Mouse (Mus musculus): ENCODE data around the gene Palm.

Gene Palm

GRCm38 (mm10) chr10:79824413-79824812, 31.0 kb downstream of the Palm start:
- DNase-seq (ENCODE audit: low read depth, low spot score) = no peak

DNA sequence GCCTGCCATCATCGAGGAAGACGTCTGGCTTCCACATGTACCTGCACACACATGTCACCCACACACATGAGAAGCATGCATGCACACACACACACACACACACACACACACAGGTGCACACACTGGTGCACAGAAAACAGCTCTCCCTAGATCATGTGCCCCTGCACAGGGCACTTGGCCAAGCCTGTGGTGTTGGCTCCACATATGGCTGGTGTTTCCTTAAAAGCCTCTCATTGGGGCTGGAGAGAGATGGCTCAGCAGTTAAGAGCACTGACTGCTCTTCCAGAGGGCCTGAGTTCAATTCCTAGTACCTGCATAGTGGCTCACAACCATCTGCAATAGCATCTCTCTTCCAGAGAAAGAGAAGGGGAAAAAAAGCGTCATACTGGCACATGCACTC, 38.2 kb downstream of the Palm start:
- no peak for DNase-seq (ENCODE audit: low read depth, low spot score)

DNA sequence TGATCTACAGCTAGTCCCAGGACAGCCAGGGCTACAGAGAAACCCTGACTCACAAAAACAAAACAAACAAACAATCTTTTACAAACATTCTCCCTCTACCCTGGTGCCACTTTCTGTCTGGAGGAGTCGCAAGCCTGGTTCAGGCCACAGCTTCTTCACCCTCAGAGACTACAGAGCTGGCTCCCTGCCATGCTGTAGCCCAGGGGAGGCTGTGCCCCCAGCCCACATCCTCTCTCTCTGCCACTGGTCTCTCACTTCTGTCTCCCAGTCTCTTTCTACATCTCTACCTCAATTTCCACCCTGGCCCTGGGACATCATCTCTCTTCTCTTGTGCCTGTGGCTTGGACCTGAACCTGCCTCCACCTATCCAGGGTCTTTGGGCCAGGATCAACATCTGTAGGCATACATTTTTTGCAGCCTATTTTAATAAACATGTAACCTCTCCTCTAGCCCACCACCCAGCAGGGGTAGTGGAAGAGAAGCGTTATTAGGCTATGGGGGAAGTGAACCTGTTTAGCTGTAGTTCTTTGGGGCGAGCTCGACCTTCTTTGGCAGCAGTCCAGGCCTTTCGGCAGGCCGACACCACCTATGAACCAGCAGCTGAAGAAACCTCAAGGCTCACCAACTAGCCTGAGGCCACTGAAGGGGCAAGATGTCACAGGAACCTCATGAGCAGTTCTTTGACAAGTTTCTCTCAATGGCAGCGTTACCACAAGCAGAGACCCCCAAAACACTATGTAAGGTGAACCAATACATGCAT, 38.8 kb downstream of the Palm start:
- DNase-seq (ENCODE audit: low read depth, low spot score) = no peak

DNA sequence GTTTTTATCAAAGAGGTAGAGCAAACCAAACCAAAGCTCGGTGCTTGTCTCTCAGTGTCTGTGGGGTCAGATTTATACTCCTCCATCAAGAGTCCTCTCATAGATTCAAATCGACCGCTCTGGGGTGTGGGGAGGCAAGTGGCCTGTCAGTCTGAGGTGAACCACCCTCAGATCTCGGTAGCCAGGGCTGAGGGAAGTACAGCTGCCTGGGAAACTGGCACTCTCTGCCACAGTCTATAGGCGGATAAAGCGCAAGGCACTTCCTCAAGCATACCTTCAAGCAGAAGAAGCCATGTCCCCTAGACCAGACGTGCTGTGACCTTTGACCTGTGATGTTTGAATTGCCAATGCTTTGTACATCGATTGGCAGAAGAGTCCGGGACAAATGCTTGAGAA, 39.4 kb downstream of the Palm start:
- DNase-seq (ENCODE audit: low read depth, low spot score) = no peak

- no peak for DNase-seq (ENCODE audit: low read depth, low spot score)
Observed at GRCm38 (mm10) chr10:79834769-79835398, 41.5 kb downstream of the Palm start.

DNA sequence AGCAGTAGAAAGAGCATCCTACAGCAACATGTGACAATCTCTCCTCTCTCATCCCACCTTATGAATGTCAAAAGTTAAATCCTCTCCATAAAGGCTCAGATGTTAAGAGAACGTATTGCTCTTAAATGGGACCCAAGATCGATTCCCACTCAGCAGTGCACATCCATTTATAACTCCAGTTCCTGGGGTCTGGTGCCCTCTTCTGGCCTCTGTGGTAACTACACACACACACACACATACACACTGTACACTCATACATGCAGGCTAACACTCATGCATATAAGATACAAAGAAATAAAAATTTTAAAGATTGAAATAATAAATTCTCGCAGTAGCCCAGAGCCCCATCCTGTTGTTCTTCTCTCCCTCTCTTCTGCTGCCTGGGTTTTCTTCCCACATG, 43.5 kb downstream of the Palm start:
- no peak for DNase-seq (ENCODE audit: low read depth, low spot score)

DNA sequence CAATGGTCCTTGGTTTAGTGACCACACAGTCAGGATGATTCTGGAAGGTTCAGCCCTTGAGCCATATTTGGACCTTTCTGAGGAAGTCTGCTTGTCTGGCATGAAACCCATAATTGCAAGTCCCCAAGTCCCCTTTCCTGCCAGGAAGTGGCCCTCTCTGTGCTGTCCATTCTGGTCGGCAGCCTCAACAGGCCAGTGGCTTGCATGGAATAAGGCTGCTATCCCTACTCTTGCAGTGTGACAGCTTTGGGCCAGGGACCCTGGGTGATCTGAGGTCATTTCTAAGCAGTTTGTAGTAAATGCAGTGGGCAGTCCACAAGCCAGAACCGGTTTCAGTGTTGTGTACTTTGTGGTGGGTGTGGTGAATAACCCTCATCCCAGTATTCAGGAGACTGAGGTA, 44.8 kb downstream of the Palm start:
- DNase-seq (ENCODE audit: low read depth, low spot score) = no peak

GRCm38 (mm10) chr10:79840091-79840490, 46.7 kb downstream of the Palm start:
- no peak for DNase-seq (ENCODE audit: low read depth, low spot score)

GRCm38 (mm10) chr10:79840644-79841551, 47.5 kb downstream of the Palm start:
- DNase-seq (ENCODE audit: low read depth, low spot score) = peak; percentile 64

DNA sequence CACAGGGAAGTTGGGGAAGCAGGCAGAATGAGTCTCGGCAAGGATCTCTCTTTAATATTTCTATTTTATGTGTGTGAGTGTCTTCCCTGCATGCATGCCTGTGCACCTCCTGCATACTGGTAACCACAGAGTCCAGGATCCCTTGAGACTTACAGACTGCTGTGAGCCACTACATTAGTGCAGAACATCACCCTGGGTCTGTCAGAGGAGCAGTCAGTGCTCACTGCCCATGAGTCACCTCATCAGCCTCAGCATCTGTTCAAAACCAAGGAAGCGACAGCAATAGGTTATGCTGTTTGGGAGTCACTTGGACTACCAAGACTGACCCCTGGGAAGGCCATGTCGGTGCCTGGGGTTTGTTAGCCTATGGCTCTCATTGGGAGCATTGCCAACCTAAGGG, 49.0 kb downstream of the Palm start:
- DNase-seq (ENCODE audit: low read depth, low spot score) = no peak

DNA sequence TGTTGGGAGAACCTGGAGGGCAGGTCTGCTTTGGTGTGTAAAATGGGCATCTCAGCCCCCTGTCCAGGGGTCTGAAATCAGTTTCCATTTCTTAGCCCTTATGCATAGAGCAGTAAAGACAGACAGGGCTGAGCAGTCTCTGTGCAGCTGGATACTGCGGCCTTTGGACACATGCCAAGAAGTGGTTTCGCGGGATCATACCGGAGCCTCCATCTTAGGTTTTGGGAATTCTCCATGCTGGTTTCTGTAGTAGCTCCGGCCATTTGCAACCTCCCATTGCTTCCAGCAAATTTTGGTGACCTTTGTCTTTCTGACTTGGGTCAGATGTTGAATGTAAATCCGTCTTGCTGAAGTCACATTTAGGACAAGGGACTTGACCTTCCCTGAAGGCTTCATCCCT, 50.1 kb downstream of the Palm start:
- DNase-seq (ENCODE audit: low read depth, low spot score) = no peak

DNA sequence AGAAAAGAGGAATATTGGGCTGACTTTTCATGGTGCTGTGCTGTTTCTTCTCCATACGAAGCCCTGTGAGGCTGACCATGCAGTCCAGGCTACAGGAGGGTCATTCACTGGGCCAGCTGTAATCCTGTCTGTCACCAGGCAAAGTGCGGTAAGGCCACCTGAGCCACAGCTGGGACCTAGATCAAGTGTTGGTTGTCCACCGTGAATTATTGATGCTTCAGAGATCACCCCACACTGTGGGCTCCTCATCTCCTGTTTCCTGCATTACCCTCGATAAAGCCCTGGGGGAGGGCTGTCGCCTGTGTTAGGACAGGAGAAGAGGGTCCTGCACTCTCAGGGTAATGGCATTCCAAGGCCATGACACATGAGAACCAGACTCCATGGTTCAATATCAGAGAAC, 53.2 kb downstream of the Palm start:
- DNase-seq (ENCODE audit: low read depth, low spot score) = no peak

DNA sequence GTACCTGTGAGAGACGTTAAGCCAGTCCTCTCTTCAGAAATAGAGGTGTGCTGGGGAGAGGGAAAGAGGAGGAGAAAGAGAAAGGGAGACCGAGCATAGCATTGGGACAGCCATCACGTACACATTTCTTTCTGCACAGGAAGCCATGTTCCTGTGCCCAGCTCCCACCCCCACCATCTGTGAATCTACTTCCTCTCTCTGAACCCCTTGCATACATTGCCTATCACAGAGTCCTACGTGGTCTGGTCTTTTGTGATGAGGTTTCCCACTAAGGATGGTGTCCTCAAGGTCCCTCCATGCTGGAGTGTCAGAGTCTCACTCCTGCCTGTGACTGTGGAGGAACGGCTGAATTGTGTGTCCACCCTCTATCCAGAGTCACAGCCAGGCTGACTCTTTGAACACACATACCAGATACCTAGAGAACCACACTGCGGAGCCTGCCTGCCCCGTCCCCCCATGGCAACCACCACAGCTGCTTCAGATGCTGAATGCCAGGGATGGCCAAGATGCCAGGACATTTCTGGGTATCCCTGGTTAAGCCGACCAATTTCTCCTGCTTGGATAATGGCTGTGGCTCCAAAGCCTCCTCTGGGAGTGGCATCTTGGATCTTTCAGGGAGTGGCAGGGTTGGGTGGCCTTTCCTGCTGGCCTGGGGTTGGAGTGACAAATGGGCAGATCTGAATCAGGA, 56.7 kb downstream of the Palm start:
- no peak for DNase-seq (ENCODE audit: low read depth, low spot score)

DNA sequence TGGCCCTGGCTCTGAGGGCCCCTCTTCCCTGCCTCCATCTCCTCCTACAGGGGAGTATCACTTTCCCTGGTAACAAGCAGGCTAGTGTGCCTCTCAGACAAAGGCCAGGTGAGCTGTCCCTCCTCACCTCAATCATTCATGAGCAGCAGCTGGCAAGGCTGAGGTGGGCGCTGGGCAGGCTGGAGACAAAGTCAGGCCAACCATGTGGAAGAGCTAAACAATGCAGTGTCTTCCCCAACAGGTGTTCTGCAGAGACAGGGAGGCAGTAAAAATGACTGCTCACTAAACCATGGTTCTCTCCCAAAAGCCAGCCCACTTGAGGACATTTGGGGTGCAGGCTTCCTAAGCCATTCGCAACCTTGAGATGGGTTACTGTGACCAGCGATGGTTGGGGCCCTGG, 58.3 kb downstream of the Palm start:
- no peak for DNase-seq (ENCODE audit: low read depth, low spot score)

- no peak for DNase-seq (ENCODE audit: low read depth, low spot score)
Observed at GRCm38 (mm10) chr10:79852107-79852789, 58.9 kb downstream of the Palm start.

DNA sequence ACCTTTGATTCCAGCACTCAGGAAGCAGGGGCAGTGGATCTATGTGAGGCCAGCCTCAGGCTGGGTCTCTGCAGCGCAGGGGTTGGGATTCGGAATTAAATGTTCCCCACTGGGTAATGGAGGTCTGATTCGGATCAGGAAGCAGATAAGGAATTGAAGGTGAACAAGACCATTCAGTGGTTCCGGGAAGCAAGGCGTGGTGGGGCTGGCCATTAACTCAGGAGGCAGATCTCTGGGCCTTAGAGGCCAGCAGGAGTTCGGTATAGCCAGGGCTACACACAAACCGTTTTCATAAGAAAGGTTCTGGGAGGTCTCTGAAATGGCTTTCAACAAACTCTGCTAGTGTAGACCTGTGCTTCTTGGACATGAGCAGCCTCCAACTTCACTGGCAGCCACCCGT, 59.5 kb downstream of the Palm start:
- no peak for DNase-seq (ENCODE audit: low read depth, low spot score)

- no peak for DNase-seq (ENCODE audit: low read depth, low spot score)
Observed at GRCm38 (mm10) chr10:79853392-79853791, 60.0 kb downstream of the Palm start.

DNA sequence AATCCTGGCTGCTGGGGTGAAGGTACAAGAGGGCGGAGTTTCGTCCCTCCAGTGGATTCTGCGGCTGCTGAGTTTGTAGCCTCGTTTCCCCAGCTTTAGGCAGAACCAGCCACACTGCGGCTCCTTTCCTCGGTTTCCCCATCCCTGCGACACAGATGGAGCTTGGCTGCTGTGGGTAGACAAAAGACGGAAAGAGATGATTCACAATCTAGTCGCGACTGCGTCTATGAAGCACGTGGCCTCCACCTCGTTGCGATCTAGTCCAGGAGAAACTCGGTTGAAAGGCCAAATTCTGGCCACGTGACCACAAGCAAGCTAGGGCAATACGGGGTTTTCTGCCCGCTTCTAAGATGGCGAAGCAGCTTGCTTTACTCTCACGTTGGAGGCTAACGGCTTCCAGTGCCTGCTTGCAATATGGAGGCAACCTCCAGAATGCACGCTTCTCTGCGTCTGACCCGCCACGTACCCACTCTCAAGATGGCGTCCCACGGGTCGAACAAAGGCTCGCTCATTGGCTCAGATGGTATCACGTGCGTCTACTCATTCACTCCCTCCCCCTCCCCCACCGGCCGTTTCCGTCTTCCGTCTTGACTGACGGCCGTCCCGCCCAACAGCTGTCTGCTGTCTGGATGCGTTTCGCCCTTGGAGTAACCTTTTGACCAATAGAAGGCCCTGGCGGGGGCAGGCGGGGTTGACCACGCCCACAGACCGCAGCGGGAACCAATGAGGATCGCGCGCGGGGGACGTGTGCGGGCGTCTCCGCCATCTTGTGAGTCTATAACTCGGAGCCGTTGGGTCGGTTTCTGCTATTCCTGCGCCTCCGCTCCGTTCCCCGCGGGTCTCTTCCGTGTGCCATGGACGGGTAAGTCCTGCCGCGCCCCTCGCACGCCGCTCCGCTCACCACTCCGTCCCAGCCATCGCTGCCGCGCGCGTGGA, 60.8 kb downstream of the Palm start, which contains the start of gene Ptbp1:
Gene Ptbp1 (plus strand): TSS at position 568 of the 936 bp plus-strand sequence.
- peak; percentile 99 for DNase-seq (ENCODE audit: low read depth, low spot score)

DNA sequence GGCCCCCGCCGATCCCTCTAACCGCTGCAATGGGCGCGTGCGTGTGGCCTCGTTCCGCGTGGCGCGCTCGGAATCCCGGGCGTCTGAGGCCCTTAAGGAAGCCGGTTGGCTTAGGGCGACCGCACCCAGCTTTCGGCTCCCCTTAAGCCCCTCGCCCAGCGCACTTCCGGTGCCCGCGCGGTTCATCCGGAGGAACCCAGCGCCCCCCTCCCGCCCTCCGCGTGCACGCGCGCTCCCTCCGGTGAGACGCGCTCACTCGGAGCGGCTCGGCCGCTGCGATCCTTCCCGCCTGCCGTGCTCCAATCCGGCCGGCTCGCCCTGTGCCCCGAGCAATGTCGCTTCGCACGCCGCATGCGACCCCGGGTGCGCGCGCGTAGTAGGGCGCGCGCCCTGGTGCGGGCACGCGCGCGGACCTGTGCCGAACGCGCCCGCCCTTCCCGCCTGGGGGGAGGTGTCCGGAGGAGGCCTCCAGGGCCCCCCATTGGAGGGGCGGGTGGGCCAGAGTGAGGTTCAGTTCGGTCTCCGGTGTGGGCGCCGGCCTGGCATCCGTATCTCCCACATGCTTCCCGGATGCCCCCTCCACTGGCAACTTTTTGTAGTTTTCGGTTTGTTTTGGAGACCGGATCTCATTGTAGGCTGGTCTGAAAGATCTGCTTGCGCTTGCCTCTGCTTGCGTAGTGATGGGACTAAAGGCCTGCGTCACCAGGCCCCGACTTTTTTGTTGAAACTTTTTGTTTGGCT, 61.6 kb downstream of the Palm start:
- DNase-seq (ENCODE audit: low read depth, low spot score) = peak; percentile 57

All from WW6 (cell line).